Mouse (Mus musculus): Measurements from ENCODE around the gene Nedd9.

DNA sequence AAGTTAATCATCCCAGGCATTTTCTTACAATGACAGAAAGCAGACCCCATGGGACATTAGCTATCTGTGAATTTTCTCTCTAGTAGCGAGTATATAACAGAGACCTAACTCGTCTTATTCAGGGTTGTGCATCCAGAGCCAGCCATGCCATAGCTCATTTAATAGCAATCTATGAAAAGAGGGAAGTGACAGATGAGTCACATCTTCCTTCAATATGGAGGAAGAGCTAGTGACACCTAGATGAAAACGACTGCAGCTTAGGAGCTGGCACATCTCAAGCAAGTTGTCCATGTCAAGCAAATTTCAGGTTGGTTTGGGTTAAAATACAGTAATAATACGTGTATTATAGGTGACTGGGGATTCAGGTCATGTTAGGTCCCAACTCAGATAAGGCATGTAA lies 28.6 kb upstream of the Nedd9 start:
- TF ChIP-seq CTCF (IDR thresholded peaks at IDR 0.05; ENCODE audit: control insufficient read depth, insufficient read depth, low read length) (no peak), POLR2A (IDR thresholded peaks at IDR 0.05; ENCODE audit: borderline replicate concordance, control insufficient read depth, low read depth, low read length) (no peak)

Data from bone marrow, adult 2 months (tissue).